Mouse (Mus musculus) hindbrain, embryonic 12.5 days (tissue): Measurements from ENCODE around the gene Sugp1. TPM values are rescaled to one million over a fixed set of nuclear protein-coding genes. Genes with fewer than 3 reads are reported as not detected.
A peak's percentile ranks its signal among the peaks of the same experiment; 100 is the strongest.

ENCODE experiments used
- ATAC-seq: fragments of 200-750 bp; cut with Nextera tagmentation; 2 replicates; pipeline ENCODE4 v1.8.0; 2017; ENCODE audit warnings: moderate TSS enrichment; ENCODE audit not compliant: low FRiP score
- H3K27ac ChIP-seq: fragments of 300-500 bp; sonication (generic); 2 replicates; pipeline ENCODE4 v1.5.1; 2016; ENCODE audit warnings: mild to moderate bottlenecking
- H3K27me3 ChIP-seq: fragments of 300-500 bp; sonication (generic); 2 replicates; pipeline ENCODE4 v1.6.1; 2016; ENCODE audit warnings: mild to moderate bottlenecking
- H3K36me3 ChIP-seq: fragments of 300-500 bp; sonication (generic); 2 replicates; pipeline ENCODE4 v1.6.1; 2016; ENCODE audit warnings: mild to moderate bottlenecking
- H3K4me1 ChIP-seq: fragments of 300-500 bp; sonication (generic); 2 replicates; pipeline ENCODE4 v1.6.1; 2016
- H3K4me2 ChIP-seq: fragments of 300-500 bp; sonication (generic); replicated peaks from 2 replicates; pipeline ENCODE4 v1.6.1; 2016; ENCODE audit warnings: mild to moderate bottlenecking
- H3K4me3 ChIP-seq: fragments of 300-500 bp; sonication (generic); 2 replicates; pipeline ENCODE4 v1.5.1; 2016; ENCODE audit warnings: mild to moderate bottlenecking
- H3K9ac ChIP-seq: fragments of 300-500 bp; sonication (generic); 2 replicates; pipeline ENCODE4 v1.6.1; 2016; ENCODE audit warnings: mild to moderate bottlenecking, moderate library complexity
- H3K9me3 ChIP-seq: fragments of 300-500 bp; sonication (generic); replicated peaks from 2 replicates; pipeline ENCODE4 v1.6.1; 2016; ENCODE audit warnings: mild to moderate bottlenecking
- WGBS: fragments of 180-500 bp; shearing (Covaris S2); methylation state at CpG from one replicate; pipeline ENCODE4 v1.1.7; 2016; 5-methylcytosine and 5-hydroxymethylcytosine counted together
- polyA plus RNA-seq: library from polyadenylated mRNA; unstranded; fragments of >200 nt; fragmentation: Nextera tagmentation; extraction: Ambion mirVana; gene quantifications from 2 replicates; pipeline ENCODE4 v1.2.1, GENCODE M21; 2016

Sugp1 gene
- polyA plus RNA-seq, 1 experiment from 2014 or later = 53.7 TPM

- H3K4me3 ChIP-seq = no peak overlapping the region
- 87% methylated on average over 1 of the region's 1 CpGs for WGBS
- H3K4me1 ChIP-seq = no peaks in the 10 kb centered on the region
- H3K4me2 ChIP-seq = no peak overlapping the region
- no peaks in the 10 kb centered on the region for H3K9me3 ChIP-seq
- H3K9ac ChIP-seq = no peak overlapping the region
- no peak overlapping the region for H3K27ac ChIP-seq
- ATAC-seq = no peak
- peaks cover 88% of the 10 kb centered on the region for H3K36me3 ChIP-seq
- H3K27me3 ChIP-seq = no peaks in the 10 kb centered on the region
These were observed 15.1 kb downstream of the Sugp1 start for GRCm38 (mm10) chr8:70057721-70058120.

DNA sequence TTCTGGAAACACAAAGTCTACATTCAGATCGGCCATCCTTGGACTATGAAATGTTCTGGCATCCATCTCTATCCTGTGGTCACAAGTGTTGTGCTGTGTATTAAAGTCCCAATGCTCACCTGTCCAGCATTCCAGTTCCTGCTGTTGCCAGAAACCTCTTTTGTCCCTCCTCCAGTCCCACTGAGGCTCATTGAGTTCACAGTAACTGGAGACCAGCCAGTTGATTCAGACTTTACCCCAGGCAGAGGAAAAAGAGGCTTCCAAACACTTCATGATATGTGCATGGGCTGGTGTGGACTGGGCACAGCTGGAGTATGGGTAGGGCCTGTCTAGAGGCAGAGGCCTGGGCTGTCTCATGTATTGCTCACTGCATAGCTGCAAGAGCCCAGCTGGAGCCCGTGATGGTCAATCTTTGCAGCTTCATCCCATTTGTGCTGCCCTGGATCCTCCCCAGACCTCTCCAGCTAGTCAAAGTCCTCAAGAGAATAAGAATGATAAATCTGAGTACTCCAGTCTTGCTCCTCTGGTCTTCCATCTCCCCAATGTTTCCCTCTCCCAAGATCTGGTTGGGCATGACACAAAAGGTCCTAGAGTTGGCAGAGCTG is 29.3 kb downstream of the Sugp1 start:
- Histone ChIP-seq H3K4me2 (no peak overlapping the region), H3K27ac (no peak overlapping the region), H3K9me3 (no peaks in the 10 kb centered on the region), H3K36me3 (peaks cover 53% of the 10 kb centered on the region), H3K9ac (no peak overlapping the region; the same call in 1 of the 2 replicates), H3K4me3 (no peak overlapping the region), H3K4me1 (peaks cover 6% of the 10 kb centered on the region; the same call in 1 of the 2 replicates), H3K27me3 (no peaks in the 10 kb centered on the region)
- WGBS = 86% methylated on average over 2 of the region's 2 CpGs
- ATAC-seq = no peak

DNA sequence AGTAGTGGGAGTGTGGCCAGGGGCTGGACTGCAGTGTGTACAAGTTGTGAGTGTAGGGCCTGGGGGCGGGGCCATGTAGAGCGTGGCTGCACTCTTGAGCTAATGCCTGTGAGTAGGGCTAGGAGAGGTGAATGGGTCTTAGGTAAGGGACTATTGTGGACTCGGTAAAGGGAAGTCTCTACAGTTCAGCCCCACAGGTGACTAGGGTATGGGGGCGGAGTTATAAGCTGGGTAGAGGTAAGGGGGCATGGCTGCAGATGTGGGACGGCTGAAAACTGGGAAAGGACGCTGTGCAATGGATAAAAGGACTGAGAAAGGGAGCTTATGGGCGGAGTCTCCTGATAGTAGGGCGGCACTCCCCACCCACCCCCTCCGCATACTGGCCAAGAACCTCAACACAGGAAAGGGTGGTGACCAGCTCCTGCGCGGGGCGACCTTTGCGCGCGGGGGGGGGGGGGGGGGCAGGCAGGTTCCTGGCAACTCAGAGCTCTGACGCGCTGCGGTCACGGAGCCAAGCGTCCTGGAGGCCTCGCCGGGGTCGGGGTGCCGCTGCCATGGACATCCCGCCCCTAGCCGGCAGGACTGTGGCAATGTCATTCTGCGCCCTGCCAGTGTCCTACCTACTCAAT is 29.9 kb downstream of the Sugp1 start, which contains the start of gene Tm6sf2:
Tm6sf2 (plus strand) TSS at position 484 of the 629 bp plus-strand sequence.
- peak; percentile 73 for ATAC-seq
- H3K36me3 ChIP-seq = peaks cover 47% of the 10 kb centered on the region
- H3K4me2 ChIP-seq = peak within 1 kb of the TSS; percentile 28
- H3K27me3 ChIP-seq = no peaks in the 10 kb centered on the region
- WGBS = 13% methylated on average over 19 of the region's 27 CpGs
- peaks cover 6% of the 10 kb centered on the region; the same call in 1 of the 2 replicates for H3K4me1 ChIP-seq
- H3K9ac ChIP-seq = no peak within 1 kb of the TSS; the same call in 1 of the 2 replicates
- no peak within 1 kb of the TSS for H3K27ac ChIP-seq
- no peaks in the 10 kb centered on the region for H3K9me3 ChIP-seq
- no peak within 1 kb of the TSS for H3K4me3 ChIP-seq

DNA sequence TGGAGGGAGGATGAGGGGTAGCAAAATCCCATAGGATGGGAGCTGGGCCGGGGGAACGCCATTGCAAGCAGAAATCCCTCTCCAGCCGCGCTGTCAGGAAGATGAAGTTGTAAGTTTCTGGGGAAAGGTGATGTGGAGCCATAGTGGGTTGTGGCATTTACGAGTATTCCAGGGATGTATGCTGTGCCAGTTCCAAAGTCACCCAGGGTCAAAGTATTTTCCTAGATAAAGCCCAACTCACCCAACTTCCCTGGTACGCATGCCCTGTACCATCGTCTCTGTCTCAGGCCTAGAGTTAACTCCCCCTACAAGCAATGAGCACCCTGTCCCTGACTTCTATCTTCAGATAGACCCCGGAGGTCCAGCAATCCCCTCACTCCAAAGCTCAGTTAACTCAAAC is 30.5 kb downstream of the Sugp1 start:
- Histone ChIP-seq H3K4me3 (no peak overlapping the region), H3K4me1 (peaks cover 6% of the 10 kb centered on the region; the same call in 1 of the 2 replicates), H3K27ac (no peak overlapping the region), H3K36me3 (peaks cover 41% of the 10 kb centered on the region), H3K27me3 (no peaks in the 10 kb centered on the region), H3K9ac (no peak overlapping the region), H3K4me2 (peak overlapping the region; percentile 28), H3K9me3 (no peaks in the 10 kb centered on the region)
- no peak for ATAC-seq
- 71% methylated on average over 8 of the region's 8 CpGs for WGBS

DNA sequence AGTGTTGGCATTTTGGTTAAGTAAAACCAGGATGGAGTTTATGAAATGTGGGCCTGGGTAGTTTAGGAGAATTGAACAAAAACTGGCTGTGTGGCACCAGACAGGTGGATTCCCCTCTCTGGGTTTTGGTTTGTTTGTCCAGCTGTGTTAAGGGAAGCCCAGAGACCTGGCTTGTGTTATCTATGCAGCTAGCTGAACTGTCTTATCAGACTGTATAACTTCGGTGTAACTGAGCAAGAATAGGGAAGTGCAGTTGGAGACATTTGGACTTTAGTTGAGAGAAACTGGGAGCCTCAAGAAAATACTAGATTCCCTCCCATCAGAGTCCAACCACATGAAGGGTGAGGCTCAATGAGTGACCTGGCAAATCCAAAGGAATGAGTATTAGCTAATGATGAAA is 31.1 kb downstream of the Sugp1 start:
- H3K4me3 ChIP-seq = no peak overlapping the region
- H3K9ac ChIP-seq = no peak overlapping the region
- H3K36me3 ChIP-seq = peaks cover 36% of the 10 kb centered on the region
- H3K9me3 ChIP-seq = no peaks in the 10 kb centered on the region
- no peaks in the 10 kb centered on the region for H3K27me3 ChIP-seq
- no peak overlapping the region for H3K27ac ChIP-seq
- H3K4me1 ChIP-seq = peaks cover 6% of the 10 kb centered on the region; the same call in 1 of the 2 replicates
- H3K4me2 ChIP-seq = no peak overlapping the region
- 88% methylated on average over 1 of the region's 1 CpGs for WGBS
- ATAC-seq = no peak

- Histone ChIP-seq H3K9ac (no peak overlapping the region), H3K36me3 (no peaks in the 10 kb centered on the region), H3K4me3 (no peak overlapping the region), H3K4me2 (no peak overlapping the region), H3K27me3 (peaks cover 58% of the 10 kb centered on the region), H3K9me3 (no peaks in the 10 kb centered on the region), H3K4me1 (peaks cover 24% of the 10 kb centered on the region), H3K27ac (no peak overlapping the region)
- ATAC-seq = no peak
- WGBS = 95% methylated on average over 2 of the region's 2 CpGs
These were observed 39.4 kb downstream of the Sugp1 start for GRCm38 (mm10) chr8:70081976-70082375.

GRCm38 (mm10) chr8:70083285-70083684 is 40.7 kb downstream of the Sugp1 start, which contains the start of gene Hapln4:
Gene Hapln4, plus strand, starts transcription at chr8:70083457.
- Histone ChIP-seq H3K4me2 (peak within 1 kb of the TSS; percentile 74), H3K27ac (no peak within 1 kb of the TSS), H3K4me3 (peak within 1 kb of the TSS; percentile 41), H3K9ac (peak within 1 kb of the TSS; percentile 53), H3K27me3 (peaks cover 71% of the 10 kb centered on the region), H3K9me3 (no peaks in the 10 kb centered on the region), H3K36me3 (no peaks in the 10 kb centered on the region), H3K4me1 (peaks cover 32% of the 10 kb centered on the region)
- WGBS = 2% methylated on average over 26 of the region's 26 CpGs
- no peak for ATAC-seq

DNA sequence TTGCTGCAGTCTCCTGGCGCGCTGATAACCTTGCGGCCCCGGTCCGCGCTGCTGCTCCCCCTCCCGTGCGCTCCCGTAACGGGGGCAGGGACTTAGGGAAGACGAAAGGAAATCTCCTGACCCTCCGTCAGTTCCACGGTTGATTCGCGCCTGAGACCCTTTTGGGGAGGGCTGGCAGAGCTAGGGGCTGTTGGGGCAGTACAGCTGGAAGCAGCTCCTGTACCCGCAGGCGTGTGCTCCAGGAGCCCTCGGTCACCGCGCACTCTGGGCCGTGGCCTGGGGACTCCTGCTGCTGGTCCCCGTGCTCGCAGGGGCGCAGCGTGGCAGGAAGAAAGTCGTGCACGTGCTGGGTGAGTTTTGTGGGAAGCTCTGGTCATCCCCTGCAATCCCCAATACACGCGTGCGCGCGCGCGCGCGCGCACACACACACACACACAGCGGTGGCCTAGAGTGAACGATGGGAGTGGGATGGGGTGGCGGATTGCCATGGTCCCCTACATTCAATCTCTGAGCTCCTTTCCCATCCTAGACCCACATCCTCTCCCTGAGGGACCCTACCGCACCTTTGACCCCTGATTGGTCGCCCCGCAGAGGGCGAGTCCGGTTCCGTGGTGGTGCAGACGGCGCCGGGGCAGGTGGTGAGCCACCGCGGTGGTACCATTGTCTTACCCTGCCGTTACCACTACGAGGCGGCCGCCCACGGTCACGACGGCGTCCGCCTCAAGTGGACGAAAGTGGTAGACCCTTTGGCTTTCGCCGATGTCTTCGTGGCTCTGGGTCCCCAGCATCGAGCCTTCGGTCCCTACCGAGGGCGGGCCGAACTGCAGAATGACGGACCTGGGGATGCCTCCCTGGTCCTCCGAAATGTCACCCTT is 41.8 kb downstream of the Sugp1 start:
- Histone ChIP-seq H3K4me1 (peaks cover 43% of the 10 kb centered on the region), H3K27ac (no peak overlapping the region), H3K4me3 (peak overlapping the region; percentile 41), H3K9ac (peak overlapping the region; percentile 53), H3K9me3 (no peaks in the 10 kb centered on the region), H3K36me3 (no peaks in the 10 kb centered on the region), H3K27me3 (peaks cover 83% of the 10 kb centered on the region), H3K4me2 (peak overlapping the region; percentile 74)
- peak; percentile 40; the same call in 1 of the 2 replicates for ATAC-seq
- WGBS = 2% methylated on average over 70 of the region's 71 CpGs

DNA sequence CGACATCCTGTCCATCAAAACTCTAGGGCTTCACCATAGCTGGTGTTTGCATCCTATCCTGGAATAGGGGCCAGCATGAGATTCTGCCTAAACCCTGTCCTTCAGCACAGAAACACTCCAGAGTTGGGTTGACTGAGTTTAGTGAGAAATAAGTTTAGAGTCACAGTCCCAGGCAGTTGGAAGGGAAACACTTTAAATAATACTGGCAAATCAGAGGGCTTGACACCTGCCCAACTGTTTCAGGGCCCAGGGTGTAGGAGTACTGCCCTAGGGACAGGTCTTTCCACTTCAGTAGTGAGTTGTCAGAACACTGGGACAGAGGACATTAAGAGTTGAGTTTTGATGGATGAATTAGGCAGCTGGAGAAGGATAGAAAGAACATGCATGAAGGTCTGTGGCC is 43.5 kb downstream of the Sugp1 start:
- WGBS = 48% methylated on average over 1 of the region's 1 CpGs
- Histone ChIP-seq H3K4me2 (no peak overlapping the region), H3K27me3 (peaks cover 98% of the 10 kb centered on the region), H3K36me3 (no peaks in the 10 kb centered on the region), H3K9ac (no peak overlapping the region), H3K27ac (no peak overlapping the region), H3K4me1 (peaks cover 52% of the 10 kb centered on the region), H3K4me3 (no peak overlapping the region), H3K9me3 (no peaks in the 10 kb centered on the region)
- ATAC-seq = no peak

GRCm38 (mm10) chr8:70087237-70087636 is 44.6 kb downstream of the Sugp1 start:
- no peaks in the 10 kb centered on the region for H3K9me3 ChIP-seq
- H3K4me2 ChIP-seq = no peak overlapping the region
- H3K36me3 ChIP-seq = no peaks in the 10 kb centered on the region
- H3K4me3 ChIP-seq = no peak overlapping the region
- WGBS = 7% methylated on average over 7 of the region's 7 CpGs
- H3K4me1 ChIP-seq = peaks cover 52% of the 10 kb centered on the region
- H3K9ac ChIP-seq = no peak overlapping the region
- peaks cover 88% of the 10 kb centered on the region for H3K27me3 ChIP-seq
- ATAC-seq = no peak
- H3K27ac ChIP-seq = no peak overlapping the region

GRCm38 (mm10) chr8:70087836-70088650 is 45.4 kb downstream of the Sugp1 start:
- 3% methylated on average over 56 of the region's 56 CpGs for WGBS
- peak; percentile 69 for ATAC-seq
- H3K27ac ChIP-seq = no peak overlapping the region
- H3K4me2 ChIP-seq = peak overlapping the region; percentile 85
- peaks cover 80% of the 10 kb centered on the region for H3K27me3 ChIP-seq
- H3K9me3 ChIP-seq = no peaks in the 10 kb centered on the region
- H3K4me3 ChIP-seq = peak overlapping the region; percentile 45
- H3K36me3 ChIP-seq = no peaks in the 10 kb centered on the region
- H3K9ac ChIP-seq = peak overlapping the region; percentile 57
- peaks cover 51% of the 10 kb centered on the region for H3K4me1 ChIP-seq
